Mouse (Mus musculus): Measurements from ENCODE around the gene Vmn1r25. TPM values are rescaled to one million over a fixed set of nuclear protein-coding genes. Genes with fewer than 3 reads are reported as not detected.
"Not testable (repeated sequence)": the region's sequence is repeated elsewhere in the genome, so short reads cannot be mapped to it uniquely, and the experiment has no call there.

Vmn1r25 gene
- total RNA-seq (2017) = not detected in 2 replicates

- ATAC-seq (ENCODE audit: extremely low read depth, insufficient number of reproducible peaks, low FRiP score, poor library complexity, severe bottlenecking) = no peak
Observed at GRCm38 (mm10) chr6:57980710-57981109, at the start of gene Vmn1r25. Gene Vmn1r25 (minus strand): TSS chr6:57980810.

- ATAC-seq (ENCODE audit: extremely low read depth, insufficient number of reproducible peaks, low FRiP score, poor library complexity, severe bottlenecking) = not testable (repeated sequence)
Observed at GRCm38 (mm10) chr6:58017478-58017877, 36.9 kb upstream of the Vmn1r25 start.

GRCm38 (mm10) chr6:58015059-58015458 is 34.4 kb upstream of the Vmn1r25 start, which contains the start of gene Vmn1r26:
Gene Vmn1r26 (minus strand): TSS chr6:58015159.
- no peak for ATAC-seq (ENCODE audit: extremely low read depth, insufficient number of reproducible peaks, low FRiP score, poor library complexity, severe bottlenecking)

DNA sequence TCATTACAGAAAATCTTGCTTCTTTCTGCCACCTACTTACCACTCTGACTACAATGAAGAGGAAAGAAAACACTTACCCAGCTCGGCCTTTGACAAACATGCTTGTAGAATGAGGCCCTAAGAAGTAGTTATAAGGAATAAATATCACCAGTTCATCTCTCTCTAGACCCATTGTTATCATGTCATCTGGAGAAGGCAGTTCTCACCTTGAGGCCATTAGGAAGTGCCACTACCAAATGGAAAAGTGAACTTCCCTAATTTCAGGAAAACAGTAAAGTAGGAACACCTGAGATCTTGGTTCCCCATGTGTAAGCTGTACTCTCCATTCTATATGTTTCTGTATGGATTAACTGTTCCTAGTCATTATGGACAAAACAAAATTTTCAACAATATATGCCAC is 19.2 kb downstream of the Vmn1r25 start, which contains the start of gene Vmn1r24:
TSS of gene Vmn1r24 (minus strand) at position 101 of the 400 bp plus-strand sequence.
- ATAC-seq (ENCODE audit: extremely low read depth, insufficient number of reproducible peaks, low FRiP score, poor library complexity, severe bottlenecking) = not testable (repeated sequence)

Other genes starting within 250 kb of the Vmn1r25 start
- 15.6 and 19.4 TPM in 2 replicates for gene Vopp1, start 155.7 kb downstream of the Vmn1r25 start, total RNA-seq (2017)
- gene Vmn1r21, start 130.5 kb downstream of the Vmn1r25 start, total RNA-seq (2017) = not detected in 2 replicates
- gene Vmn1r22, start 72.8 kb downstream of the Vmn1r25 start, total RNA-seq (2017) = not detected in 2 replicates
- gene Vmn1r23, start 54.0 kb downstream of the Vmn1r25 start, total RNA-seq (2017) = not detected in 2 replicates
- gene Vmn1r24, start 19.3 kb downstream of the Vmn1r25 start, total RNA-seq (2017) = 0.47 TPM in 1 of 2 replicates, not detected in the other
- gene Vmn1r26, start 34.3 kb upstream of the Vmn1r25 start, total RNA-seq (2017) = not detected in 2 replicates
- gene Vmn1r27, start 238.0 kb upstream of the Vmn1r25 start, total RNA-seq (2017) = 0.23 TPM in 1 of 2 replicates, not detected in the other

Measured in neutrophil, adult 5-6 weeks (primary cell).